Mouse (Mus musculus): ENCODE results near the gene Ufm1.

Ufm1 gene

DNA sequence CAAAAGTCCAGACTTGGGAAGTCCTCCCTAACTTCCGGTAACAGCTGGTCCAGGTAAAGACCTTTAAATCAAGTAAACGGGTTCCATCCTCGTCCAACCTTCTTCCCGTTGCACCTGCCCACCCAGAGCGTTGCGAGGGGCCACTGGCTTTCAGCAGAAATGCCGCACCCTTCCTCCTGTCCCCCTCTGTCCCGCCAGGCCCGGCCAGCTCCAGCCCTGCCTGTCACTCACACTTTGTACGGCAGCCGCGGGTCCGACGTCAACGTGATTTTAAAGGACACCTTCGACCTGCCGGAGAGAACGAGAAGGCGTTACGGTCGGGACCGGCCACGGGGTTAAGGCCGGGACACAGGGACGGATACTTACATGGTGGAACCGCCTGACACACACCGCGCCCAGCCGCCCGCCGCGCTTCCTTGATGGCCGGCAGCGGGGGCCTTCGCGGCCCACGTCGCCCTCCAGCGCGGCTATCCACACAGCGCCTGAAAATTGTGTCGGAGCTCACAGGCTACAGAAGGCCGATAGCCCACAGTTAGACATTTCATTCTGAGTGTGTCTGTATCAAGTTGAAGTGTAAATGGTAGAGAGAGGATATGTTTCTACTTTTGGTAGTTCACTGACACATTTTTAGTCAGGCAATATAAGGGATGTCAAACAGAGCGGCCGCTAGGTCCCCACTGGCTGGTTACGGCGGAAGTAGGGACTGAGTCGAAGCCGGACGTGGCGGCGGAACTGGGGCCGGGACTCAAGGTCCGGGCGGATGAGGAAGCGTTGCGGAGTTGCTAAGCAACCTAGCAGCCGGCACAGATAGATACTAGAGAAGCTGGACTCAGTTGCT lies at the start of gene Ufm1:
Ufm1 (minus strand) TSS at position 448 of the 838 bp plus-strand sequence.
- CTCF ChIA-PET = no interaction called here

DNA sequence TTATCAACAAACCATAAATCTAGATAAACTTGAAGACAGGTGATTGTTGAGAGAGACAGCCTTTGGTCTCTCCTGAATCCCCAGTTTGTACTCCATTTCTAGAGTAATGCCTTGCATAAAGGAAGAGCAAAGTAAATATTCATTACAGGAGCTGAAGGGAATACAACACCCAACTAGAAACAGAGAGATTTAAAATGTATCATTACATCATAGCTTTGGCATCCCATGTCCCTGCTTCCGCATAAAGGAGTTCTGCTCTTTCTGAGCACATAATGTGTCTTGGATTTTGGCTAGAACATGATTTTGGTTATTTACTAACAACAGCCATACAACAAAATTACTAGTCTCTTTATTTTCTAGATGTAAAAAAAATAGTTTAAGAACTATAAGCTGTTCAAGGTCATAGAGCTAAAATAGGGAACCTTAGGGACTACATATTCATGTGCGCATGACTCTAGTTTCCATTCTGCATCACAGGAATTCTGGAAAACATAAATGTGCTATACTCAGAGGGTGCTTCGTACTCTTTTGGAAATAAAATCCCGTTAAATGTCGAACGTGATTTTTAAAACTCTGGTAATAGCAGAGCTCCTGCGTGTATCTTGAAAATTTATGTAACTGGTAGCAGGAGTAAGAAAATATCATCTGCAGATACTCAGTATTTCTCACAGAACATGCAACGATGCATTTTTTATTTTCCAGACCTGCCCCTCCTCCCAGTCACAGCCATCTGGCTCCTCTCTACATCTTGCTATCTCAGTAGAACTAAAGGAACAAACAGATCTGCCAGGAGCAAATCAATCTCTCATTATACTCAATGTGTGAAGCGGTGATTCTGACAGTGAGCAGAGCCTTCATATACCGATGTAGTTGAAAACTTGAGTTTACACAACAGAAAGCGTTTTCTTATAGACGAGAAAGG lies 27.2 kb upstream of the Ufm1 start:
- CTCF ChIA-PET = no interaction called here

DNA sequence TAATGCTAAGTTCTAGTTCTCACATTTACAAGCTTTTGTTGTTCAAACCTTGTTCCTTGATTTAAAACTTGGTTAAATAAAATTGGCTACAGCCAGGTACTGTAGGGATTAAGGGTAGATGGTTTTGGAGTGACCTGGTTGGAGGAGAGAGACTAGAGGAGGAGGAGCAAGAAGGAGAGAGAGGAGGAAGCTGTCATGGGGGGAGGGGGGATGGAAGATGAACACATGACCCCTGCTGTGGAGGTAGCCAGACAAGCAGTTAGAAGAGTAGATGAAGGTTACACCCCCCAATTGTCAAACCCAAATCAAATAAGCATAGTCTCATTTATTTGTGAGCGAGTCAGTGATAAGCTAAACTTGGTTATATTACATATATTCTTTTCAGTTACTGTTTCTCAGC lies 8.0 kb upstream of the Ufm1 start:
- CTCF ChIA-PET = no interaction called here

DNA sequence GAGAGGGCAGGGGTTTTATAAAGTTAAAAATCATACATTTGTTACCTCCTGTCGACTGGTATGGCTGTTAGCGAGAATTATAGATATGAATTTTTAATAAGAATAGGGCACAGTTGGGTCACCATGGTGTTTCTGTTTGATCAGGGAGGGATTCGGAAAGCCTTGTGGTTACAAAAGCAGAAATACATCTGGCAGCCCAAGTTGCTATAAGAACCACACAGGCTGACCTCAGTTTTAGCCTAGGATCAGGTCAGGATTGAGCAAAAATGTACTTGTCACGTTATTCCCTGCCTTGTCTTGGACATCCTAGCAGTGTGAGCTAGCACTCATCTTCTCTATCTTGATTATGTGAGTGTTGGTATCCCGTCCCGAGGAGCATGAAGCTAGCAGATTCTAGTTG lies 6.9 kb upstream of the Ufm1 start:
- CTCF ChIA-PET = no interaction called here

DNA sequence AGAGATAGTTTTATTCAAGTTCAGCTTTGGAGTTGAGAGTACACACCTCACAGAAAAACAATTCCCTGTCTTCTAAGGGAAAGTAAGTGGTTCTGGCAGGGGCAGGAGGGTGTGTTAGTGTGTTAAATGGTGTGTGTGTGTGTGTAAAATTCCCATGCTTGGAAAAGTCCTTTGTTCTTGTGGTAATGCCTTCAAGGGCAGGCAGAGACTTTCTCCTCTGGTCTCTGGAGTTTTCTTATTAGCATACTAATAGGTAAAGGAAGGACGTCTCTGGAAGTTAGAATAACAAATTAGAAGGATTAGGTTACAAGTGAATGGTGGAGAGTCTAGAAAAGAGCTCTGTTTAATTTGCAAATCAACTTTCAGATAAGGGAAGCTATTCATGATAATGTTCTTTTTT lies 5.6 kb upstream of the Ufm1 start:
- CTCF ChIA-PET = interaction anchor here (0.7 kb wide), 1 partner anchor 445 kb away, joined by 13 read pairs; no protein-coding TSS in a partner anchor

DNA sequence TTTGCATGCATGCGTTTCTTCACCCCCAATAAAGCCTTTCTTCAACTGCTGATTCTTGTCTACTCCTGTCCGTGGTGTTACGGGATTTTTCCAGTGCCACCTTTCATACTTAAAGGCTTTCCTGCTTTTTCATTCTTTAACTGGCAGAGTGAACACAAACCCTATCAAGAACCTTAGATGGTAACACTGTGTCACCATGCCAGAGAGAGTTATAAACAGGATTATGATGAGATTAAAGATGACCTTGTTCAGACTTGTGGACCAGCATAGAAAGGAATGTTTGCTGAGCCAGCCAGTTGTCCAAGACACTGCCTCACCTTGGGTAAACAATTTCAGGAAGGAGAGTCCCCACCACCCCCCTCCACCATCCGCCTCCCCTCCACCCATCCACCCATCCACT lies 4.6 kb upstream of the Ufm1 start:
- CTCF ChIA-PET = no interaction called here

DNA sequence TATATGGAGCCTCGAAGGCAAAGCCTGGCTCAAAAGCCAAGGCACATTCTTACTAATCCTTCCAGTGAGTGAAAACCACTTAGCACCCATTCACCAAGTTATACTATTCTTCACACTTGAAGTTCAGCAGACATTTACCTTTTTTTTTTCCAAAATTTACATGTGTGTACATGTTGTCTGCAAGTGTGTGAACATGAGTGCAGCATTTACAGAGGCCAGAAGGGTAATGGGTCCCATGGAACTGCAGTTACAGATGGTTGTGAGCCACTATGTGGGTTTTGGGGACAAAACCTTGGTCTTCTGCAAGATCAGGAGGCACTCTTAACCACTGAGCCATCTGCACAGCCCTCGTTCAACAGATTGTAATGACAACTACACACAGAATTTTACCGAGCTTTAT lies 8.8 kb downstream of the Ufm1 start:
- CTCF ChIA-PET = no interaction called here

DNA sequence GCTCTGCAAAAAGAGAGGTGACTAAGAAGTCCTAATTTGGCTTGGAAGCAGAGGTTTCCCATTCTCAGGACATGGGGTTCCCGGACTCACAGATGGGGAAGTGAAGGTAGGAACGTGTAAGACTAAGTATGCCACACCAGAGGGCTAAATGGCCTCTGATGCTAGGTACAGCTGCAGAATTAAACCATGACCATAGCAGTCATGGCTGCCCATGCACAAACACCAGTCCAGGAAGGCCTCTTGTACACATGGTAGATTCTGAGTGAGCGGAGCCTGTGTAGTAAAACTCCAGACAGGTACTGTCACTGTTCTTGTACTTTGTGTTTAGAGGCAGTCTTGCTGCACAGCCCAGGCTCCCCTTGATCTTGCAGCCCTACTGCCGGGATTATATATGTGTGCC lies 9.4 kb downstream of the Ufm1 start:
- CTCF ChIA-PET = no interaction called here

DNA sequence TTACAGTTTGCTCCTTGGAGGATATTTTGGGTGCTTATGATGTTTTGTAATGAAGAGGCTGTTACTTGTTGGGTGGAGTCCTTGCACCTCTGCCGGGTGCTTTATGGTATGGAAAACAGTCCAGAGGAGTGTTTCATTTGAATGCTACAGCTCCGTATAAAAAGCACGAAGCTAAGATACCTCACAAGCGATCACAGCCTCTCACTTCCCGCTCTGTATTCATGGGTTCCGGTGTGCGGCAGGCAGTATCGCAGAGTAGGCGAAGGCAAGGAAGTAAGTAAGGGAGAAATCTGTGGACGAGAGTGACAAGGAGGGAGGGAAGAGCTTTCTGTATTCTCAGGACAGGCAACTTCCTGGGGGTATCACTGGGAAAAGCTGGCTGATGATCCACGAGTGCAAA lies 15.4 kb downstream of the Ufm1 start:
- CTCF ChIA-PET = no interaction called here

DNA sequence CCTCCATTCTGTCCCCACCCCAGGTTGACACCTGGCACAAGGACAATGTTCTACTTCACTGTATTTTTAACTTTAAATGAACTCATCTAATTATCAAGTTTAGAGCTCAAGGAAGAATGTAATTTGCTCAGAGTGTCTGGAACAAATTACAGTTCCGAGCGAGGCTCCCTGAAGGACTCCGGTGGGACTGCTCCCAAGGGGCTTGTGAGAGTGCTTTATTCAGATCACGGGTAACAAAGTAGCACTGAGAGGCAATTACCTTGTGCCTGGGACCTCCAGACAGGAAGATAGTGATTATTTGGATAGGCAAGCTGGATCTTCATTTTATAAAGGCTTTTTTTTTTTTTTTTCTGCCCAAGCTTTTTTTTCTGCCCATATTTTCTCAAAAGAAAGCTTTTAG lies 15.9 kb downstream of the Ufm1 start:
- CTCF ChIA-PET = no interaction called here

DNA sequence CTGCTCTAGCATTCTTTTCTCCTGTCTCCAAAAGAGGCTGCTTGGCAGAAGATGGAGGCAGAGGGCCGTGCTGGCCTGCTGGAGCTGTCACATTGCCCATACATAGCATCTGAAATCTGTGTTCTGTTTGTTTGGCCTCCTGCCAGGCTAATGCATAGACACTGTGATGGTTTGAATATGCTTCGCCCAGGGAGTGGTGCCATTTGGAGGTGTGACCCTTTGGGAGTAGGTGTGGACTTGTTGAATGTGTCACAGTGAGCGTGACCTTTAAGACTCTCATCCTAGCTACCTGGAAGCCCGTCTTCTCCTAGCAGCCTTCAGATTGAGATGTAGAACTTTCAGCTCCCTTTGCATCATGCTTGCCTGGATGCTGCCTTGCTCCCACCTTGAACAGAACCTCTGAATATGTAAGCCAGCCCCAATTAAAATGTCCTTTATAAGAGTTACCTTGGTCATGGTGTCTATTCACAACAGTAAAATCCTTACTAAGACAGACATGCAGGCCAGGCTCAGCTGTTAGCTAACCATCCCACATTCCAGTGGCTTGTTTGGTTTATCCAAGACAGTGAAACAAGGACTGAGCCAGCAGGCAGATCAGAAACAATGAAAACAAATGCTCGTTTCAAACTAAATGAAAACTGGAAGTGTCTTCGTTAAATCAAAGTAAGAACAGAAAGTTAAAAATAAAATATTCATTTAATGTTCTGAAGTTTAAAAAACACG lies 17.3 kb downstream of the Ufm1 start:
- CTCF ChIA-PET = no interaction called here

DNA sequence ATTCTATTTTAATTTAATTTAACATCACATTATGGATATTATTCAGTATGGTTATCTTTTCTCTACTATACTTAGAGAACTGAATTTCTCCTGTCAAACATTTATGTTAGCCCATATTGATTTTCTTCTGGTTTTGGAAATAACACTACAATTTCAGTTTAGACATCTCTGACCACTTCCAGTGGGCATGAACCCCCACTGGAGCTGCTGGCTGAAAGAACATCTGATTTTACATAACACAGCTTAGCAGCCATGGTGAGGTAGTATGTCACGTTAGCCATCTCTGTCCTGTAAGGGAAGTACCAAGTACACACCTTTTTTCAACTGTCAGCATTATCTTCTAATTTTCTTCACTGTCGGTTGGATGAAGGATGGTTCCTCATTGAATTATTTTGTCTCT lies 18.8 kb downstream of the Ufm1 start, which contains the start of gene Gm10985:
Gm10985 (plus strand) TSS at position 301 of the 400 bp plus-strand sequence.
- CTCF ChIA-PET = no interaction called here

DNA sequence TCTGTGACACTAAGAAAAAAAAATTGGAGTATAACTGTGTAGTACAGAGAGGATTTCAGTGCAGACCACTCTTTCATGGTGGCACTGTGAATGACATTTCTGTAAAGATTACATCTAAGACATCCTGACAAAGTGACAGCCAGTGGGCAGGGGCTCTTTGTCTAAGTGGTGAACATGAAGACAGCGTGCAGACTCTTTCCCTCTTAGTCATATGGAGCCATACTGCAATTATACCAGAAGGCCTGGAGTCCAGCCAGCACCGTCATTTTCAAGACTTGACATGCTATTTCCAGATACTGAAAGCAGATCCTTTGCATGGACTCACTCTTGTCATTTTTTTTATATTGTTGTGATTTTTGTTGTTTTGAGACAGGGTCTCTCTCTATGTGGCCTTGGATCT lies 29.4 kb downstream of the Ufm1 start:
- CTCF ChIA-PET = no interaction called here

DNA sequence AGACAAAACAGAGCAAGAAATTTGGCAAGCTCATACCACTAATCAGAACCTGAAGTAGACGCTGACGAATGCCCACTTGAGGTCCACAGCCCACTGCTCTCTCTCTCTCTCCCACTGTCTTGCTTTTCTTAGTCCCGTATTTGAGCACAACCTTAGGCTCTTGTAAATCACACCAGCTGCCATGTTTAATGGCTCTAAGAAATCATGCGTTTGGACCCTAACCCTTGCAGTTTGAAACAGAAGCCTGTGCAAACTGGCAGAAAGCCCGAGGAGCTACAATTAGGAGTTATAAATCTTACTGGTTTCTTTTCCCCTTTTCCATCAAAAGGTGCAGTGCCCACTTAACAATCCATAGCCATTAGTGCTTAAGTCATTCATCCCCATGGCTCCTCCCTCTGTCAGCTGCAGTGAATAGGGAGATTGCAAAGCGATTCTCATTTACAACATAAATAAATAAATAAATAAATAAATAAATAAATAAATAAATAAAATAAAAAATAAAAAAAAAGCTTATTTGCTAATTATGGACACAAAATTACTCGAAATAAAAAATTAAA lies 50.1 kb downstream of the Ufm1 start:
- CTCF ChIA-PET = no interaction called here
